Mouse (Mus musculus): ENCODE results near the gene Iqsec1. TPM values are rescaled to one million over a fixed set of nuclear protein-coding genes. Genes with fewer than 3 reads are reported as not detected.

The Iqsec1 gene
- total RNA-seq, 2 experiments from 2014 or later: 14.2 to 54.3 TPM

DNA sequence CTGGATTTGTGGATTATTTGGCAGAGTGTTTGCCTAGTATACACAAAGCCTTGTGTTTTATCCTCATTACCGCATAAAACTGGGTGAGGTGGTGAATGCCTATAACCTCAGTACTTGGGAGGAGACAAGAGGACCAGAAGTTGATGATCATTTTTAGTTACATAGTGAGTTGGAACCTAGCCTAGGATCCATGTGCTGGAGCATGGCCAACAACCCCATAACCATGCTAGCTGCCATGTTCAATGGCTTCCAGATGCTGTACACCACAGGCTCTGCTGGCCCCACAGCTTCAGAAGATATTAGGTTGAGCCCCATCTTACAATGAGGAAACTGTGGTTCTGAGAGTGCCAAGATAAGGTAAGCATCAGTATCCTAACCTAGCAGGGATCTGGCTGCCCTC lies 89.2 kb downstream of the Iqsec1 start:
- ATAC-seq (replicated peaks; ENCODE audit: poor library complexity, severe bottlenecking): no peak

DNA sequence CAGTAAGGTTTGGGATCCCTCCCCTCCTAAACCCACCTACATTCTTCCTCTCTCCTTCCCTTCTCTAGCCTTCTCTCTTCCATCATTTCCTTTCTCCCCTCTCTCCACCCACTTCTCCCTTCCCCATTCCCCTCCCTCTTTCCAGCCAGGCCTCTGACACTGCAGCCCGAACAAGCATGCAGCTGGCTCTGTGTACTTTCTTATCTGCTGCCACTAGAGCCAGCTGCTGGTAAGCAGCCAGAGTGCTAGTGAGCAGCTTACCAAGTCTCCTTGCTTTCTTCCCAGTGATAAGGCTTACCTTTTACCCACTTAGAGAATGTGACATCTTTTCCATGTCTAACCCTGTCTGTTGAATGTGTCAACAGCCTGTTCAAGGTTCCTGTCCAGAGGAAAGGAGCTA lies 90.4 kb downstream of the Iqsec1 start:
- ATAC-seq (replicated peaks; ENCODE audit: poor library complexity, severe bottlenecking): no peak

DNA sequence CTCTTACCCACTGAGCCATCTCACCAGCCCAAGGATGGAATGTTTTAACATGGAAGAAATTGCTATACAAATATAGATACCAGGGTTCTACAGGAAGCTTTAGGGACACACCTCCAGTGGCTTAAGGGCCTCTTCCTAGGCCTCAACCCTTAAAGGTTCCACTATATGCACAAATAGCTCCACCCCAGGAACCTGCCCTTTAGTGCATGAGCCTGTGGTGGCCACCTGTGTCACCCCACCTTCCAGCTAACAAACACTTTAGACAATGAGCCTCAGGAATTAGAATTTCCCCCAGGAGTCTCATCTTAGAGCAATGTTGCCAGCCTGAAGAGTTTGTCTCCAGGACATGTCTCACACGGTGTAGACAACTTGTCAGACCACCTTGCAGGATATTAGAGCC lies 96.1 kb downstream of the Iqsec1 start:
- ATAC-seq (replicated peaks; ENCODE audit: poor library complexity, severe bottlenecking): no peak

DNA sequence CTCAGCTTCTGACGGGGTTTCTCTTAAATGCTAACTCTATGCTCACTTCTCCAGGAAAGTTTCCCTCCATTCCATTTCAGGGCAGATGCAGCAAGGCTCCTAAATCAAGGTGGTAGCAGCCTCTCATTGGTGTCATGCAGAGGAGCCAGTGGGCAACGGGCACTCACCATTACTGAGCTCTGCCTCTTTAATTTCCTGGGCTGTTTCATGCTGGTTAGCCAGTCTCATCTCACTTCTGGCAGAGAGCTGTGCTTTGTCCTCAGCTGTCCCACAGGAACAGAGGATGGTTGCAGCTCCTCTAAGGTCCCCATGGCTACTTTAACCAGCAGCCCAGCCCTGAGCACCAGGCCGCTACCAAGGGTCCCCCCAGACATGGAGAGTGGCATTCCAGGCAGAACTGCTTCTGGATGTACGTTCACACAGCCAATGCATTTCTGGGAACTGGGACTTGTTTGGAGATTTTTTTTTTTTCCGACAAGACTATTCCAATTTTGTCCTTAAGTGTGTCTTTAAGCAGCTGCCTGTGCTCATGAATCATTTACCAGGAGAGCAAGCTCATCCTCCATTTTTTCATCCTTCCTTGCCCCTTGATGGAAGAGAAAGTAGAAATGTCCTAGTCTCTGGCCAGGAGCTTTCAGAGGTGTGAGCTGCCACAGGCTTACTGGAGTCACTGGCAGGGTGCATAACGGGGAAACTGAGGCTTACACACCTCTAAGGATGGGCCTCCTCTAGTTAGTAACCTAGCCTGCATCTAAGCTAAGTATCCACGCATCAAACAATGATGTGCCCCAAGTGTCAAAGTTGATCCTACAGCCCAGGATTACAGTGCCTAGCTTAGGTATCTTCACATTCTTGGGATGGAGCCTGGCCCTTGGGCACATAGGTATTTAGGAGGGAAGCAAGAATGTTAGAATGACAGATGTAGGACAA lies 98.9 kb downstream of the Iqsec1 start:
- no peak for ATAC-seq (replicated peaks; ENCODE audit: poor library complexity, severe bottlenecking)

DNA sequence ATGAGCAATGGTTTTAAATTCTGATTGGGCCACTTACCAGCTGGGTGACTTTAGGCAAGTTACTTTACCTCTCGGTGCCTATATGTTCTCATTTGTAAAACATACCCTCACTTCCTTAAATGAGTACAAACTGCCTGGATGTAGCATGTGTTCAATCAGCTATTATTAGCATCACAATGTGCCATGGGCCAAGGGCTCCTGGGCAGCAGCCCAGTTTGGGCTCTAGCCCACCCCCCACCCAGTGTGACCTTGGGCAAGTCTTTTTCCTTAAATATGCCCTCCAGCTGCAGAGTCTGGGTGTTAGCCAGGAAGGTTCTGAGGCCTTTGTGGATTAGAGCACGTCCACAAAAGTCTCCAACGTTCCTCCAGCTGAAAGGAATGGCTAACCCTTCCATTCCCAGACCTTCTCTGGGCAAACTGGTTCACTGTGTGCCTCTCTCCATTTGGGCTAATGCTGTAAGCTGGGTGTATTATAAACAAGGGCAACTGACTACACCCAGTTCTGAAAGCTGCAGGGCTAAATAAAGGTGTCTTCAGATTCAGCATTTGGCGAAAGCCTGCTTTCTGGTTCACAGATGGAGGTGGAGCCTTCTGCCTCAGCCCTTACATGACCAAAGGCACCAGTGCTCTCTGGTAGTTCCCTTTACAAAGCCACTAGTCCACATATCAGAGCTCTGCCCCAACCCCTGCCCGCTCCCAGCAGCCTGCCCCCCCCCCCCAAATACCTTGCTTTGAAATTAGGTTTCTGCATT lies 101.3 kb downstream of the Iqsec1 start:
- no peak for ATAC-seq (replicated peaks; ENCODE audit: poor library complexity, severe bottlenecking)

DNA sequence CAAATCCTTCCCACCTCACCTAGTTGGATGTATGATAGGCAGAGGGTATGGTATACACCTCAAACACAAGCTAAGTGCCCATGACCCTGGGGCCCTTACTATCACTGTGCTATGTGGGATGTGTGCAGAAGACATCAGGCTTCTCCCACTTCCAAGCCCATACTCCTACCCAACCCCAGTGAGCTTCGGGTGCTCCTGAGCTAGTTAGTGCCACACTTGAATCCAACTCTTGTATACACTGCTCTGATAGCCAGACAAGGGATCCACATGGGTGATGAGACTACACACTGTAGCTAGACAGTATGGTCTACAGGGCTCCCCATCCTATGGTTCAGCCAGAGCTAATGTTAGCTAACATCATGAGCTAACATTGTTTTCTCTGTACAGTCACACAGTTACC lies 102.9 kb downstream of the Iqsec1 start:
- ATAC-seq (replicated peaks; ENCODE audit: poor library complexity, severe bottlenecking): no peak

DNA sequence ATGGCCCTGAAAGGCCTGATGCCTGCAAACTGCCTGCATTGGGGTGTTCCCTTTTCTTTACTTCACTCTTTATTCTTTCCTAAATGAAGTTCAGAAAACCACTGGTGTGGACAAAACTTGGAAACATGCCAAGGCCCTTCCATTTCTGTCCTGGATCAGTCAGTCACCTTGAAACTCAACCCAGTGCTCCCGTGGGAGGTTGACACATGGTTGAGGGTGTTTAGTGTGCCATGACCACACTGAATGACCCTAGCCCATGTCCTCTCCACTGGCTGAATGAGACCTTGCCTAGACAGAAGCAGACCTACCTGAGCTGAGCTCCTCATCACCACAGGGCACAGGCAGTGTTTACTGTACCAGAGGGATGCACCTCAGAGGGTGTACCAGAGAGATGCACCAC lies 103.9 kb downstream of the Iqsec1 start:
- ATAC-seq (replicated peaks; ENCODE audit: poor library complexity, severe bottlenecking): no peak

DNA sequence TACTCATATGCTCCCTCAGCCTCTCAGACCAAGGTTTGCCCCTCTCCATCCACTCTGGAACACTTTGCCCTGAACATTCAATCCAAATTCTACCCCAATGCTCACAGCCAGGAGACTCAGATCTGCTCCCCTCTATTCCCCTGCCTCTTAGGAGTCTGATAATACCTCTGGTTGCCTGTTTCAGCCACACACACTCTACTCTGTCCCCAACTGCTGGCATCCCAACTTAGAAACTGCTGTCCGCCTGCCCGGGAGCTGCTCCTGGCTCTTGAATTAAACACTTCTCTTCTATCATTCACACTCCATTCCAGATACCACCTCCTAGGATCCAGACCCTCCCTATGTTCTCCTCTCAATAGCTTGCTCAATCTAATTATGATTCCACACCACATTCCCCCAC lies 107.5 kb downstream of the Iqsec1 start:
- no peak for ATAC-seq (replicated peaks; ENCODE audit: poor library complexity, severe bottlenecking)

DNA sequence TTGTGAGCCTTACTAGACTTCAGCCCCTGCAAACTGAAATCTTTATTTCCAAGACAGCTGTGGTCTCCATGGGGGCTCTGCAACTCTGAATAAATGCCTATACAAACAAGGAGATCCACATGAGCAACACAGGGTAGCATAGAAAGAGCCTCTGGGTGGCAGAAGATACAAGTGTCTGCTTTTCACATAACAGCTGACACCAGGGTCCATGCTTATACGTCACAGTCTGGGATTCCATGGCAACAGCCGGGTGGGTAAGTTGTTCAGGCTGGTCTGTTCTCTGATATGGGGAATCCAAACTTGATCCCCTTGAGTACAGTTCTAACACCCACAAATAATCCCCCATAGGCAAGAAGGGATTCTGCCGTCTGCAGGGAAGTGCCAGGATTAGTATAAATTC lies 108.1 kb downstream of the Iqsec1 start:
- no peak for ATAC-seq (replicated peaks; ENCODE audit: poor library complexity, severe bottlenecking)

DNA sequence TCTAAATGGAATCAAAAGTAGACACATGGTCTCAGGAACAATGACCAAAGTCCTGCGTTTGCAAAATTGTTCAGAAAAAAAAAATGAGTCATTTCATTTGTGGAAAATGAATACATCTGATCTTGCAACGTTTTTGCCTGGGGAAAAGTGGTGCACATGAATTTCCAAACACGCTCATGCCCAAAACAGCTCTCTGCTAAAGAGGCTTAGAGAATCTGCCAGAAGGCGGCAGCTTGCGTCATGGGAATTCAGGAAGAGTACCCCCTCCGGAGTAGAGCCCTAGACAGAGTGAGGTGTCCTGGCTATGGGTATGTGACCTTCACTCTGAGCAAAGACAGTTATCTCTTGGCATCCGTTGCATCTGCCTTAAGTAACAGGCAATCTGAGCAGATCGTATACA lies 116.9 kb downstream of the Iqsec1 start:
- no peak for ATAC-seq (replicated peaks; ENCODE audit: poor library complexity, severe bottlenecking)

DNA sequence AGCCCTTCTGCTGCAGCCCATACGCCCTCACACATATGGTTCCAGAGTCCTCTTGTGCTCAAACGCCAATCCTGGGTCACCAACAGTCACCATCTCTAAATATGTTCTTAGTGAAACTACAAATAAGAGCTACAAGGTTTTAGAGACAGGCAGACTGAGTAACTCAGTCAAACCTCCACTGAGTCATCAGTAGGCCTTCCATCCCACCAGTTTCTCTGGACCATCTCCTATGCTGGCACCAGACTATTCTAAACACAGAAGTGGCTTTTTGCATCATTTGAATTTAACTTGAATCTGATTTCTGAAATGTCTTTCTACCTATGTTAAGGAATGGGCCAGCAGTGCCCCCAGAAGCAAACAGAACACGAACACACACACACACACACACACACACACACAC lies 120.5 kb downstream of the Iqsec1 start:
- ATAC-seq (replicated peaks; ENCODE audit: poor library complexity, severe bottlenecking): no peak

DNA sequence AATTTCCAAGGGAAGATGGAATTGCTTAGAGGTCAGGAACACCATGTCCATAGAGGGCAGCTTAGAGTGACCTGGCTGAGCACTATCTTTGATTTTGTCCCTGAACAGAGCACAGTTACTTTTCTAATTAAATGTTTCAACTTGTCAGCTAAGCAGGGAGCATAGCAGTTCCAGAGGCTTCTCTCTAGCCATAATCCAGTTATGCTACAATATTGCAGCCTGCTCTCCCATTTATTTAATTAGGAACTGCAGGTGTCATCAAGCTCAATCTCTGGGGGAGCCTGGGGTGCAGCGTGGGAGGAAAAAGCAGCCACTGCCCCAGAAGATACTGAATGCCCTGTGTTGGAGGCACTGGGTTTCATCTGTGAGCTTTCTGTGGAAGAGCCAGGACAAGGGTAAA lies 127.1 kb downstream of the Iqsec1 start:
- ATAC-seq (replicated peaks; ENCODE audit: poor library complexity, severe bottlenecking): no peak

DNA sequence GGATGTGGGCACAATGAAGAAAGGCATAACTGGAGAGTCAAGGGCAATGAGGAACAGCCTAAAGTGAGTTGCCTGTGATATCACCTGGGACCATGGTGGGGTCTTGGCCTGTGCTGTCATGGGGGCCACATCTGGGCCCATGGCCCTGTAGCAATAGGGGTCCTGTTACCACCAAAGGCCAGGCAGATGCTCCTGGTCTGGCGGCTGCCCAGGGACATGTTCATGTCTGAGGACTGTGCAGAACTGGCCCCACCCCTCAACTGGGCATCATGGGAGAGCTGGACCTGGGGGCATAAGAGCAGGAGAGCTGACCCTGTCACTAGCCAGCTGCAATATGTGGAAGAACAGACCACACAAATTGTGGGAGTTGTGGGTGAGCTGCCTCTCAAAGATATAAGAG lies 130.6 kb downstream of the Iqsec1 start:
- ATAC-seq (replicated peaks; ENCODE audit: poor library complexity, severe bottlenecking): no peak

DNA sequence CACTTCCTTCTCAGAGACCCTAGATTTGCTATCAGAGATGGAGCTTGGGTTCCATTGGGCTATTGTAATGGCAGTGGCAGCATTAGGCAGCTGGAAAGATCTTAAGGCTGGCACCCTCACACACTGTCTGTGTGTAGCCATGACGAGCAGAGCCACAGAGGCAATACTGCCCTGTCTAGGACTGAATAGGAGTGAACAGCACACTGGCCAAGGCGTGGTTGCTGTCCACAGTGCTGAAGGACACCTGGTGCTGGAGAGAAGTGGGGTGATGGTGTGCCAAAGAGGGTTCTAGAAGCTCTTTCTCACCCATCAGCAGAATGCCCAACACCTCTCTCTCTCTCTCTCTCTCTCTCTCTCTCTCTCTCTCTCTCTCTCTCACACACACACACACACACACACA lies 136.1 kb downstream of the Iqsec1 start:
- no peak; the same call in 1 of the 2 replicates for ATAC-seq (replicated peaks; ENCODE audit: poor library complexity, severe bottlenecking)

DNA sequence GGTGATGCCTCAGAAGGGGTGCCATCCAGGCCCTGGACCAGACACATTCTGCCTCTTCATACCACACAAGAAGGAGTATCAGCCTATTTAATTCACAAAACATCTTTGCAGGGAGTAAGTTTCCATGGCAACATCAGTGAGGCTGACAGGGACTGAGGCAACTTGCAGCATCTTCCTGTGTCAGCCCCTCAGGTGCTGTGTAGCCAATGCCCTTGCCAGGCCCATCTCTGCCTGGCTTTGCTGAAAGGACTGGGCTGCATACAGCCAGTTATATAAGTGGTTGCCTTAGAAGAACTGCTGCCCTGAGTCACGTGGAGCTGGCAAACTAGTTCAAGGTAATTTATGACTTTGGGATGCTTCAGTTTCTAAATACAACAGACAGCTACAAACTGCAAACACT lies 140.4 kb downstream of the Iqsec1 start:
- no peak for ATAC-seq (replicated peaks; ENCODE audit: poor library complexity, severe bottlenecking)

DNA sequence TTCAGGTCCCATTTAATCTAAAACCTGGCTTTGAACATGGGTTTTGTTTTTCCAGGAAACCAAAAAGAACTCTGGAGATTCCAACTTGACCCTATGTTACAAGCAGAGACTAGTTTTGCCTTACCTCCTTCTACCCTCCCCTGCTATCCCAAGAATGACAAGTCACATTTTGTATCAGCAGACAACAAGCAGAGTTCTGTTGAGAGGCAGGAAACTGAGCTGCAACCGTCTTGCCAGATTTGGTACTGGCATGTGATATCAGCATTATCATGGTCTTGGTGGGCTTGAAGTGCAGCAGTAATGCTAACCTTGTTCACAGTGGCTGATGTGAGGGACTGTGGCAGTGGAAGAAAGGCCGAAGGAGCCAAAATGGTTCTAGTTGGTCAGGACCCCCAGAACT lies 141.0 kb downstream of the Iqsec1 start:
- ATAC-seq (replicated peaks; ENCODE audit: poor library complexity, severe bottlenecking): no peak

DNA sequence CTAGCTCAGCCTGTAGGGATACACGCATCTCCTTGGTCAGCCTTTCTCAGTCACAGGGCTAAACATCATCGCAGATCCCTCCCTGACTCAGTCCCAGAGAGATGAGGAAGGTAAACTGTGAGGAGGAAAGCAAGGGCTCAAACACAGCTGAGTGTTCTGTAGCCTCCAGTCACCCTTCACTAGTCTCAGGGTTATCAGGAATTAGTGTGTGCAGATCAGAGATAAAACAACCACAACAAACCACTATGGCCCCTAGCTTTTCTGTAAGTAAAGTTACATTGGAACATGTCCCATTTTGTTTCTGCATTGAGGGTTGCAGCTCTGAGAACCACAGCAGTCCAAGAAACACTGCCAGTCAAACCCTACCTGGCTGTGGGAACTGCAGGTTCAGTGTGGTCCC lies 148.5 kb downstream of the Iqsec1 start:
- no peak for ATAC-seq (replicated peaks; ENCODE audit: poor library complexity, severe bottlenecking)

DNA sequence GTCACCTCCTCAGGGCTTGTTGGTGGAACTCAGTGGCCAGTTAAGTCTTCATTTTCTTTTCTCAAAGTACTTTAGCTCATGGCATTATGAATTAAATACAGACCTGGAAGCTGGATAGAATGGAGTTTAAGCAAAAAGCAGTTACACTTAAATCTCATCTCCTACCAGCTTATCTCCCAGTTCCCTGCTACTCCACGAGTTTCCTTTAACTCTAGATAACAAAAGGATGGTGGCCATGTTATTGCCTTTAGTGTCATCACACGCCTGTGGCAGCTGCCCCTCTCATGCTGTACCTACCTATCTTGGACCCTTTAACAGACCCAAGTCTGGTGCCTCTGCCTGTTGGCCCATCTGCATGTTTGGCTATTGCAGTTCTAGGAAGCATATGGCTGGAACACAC lies 151.7 kb downstream of the Iqsec1 start:
- ATAC-seq (replicated peaks; ENCODE audit: poor library complexity, severe bottlenecking): no peak

DNA sequence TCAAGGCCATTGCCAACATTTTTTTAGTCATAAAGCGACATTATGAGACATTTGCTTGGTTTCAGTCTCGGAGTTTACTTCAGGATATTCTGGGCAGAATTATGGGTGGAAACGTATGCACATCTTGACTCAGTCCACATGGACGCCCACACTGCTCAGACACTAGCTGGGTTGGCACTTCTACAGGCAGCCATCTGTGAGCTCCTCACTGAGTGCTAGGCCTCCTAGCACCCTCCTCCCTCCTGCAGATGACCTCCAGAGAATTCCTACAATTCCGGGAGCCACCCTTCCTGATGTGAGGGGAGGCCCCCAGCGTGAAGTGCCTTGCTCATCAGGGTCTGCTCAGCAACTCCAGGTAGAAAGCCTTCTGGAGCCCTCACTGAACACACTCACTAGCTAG lies 158.9 kb downstream of the Iqsec1 start:
- ATAC-seq (replicated peaks; ENCODE audit: poor library complexity, severe bottlenecking): no peak

DNA sequence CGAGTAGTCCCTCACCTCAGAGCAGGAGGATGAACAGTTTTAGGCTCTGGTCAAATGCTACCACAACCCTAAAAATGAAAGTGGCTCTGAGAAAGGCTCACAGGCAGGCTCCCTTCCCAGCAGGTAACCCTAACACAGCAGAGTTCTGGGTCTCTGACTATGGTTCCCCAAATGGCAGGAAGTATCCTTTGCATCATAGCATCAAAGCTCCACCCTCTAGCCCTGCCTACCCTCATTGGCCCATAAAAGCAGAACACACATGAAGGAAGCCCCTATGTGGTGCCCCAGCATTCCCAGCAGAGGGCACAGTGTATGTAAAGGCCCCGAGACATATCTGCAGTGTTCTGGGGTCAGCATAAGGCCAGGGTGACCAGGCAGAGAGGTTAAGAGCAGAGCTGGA lies 163.4 kb downstream of the Iqsec1 start:
- ATAC-seq (replicated peaks; ENCODE audit: poor library complexity, severe bottlenecking): peak; percentile 98

DNA sequence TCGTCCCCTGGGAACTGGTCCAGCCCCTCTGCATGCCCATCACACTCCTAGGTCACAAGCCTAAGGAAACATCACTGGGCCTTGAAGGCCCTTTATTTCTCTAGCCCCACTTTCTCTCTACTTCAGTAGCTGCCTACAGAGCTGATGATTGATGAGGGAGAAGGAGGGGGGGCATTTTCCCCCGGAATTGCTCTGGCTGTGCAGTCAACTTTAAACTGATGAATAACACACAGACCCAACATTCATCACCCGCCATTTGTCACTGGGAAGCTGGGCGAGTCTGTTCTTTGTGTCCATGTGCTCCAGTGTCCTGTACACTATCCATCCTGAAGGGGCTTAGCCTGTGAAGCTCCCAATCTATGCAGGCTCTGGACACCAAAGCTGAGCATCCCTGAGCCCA lies 165.2 kb downstream of the Iqsec1 start:
- ATAC-seq (replicated peaks; ENCODE audit: poor library complexity, severe bottlenecking): no peak
